Mouse (Mus musculus) kidney, postnatal 0 days (tissue): ENCODE results near the gene Kat8. TPM values are rescaled to one million over a fixed set of nuclear protein-coding genes. Genes with fewer than 3 reads are reported as not detected.

Experiments used
- ATAC-seq: fragments of 200-750 bp; cut with Nextera tagmentation; replicated peaks from 2 replicates; pipeline ENCODE4 v1.8.0; 2017; ENCODE audit warnings: low read depth, moderate number of reproducible peaks, moderate TSS enrichment, moderate library complexity; ENCODE audit not compliant: low FRiP score
- DNase-seq: peaks from one replicate; pipeline ENCODE4 v3.0.0-alpha.2; 2016; ENCODE audit warnings: low spot score
- H3K27ac ChIP-seq: fragments of 300-500 bp; sonication (generic); 2 replicates; pipeline ENCODE4 v1.5.1; 2014; ENCODE audit warnings: mild to moderate bottlenecking
- H3K27me3 ChIP-seq: fragments of 300-500 bp; sonication (generic); 2 replicates; pipeline ENCODE4 v1.6.1; 2014; ENCODE audit warnings: low read length, mixed read lengths; ENCODE audit not compliant: insufficient read depth
- H3K36me3 ChIP-seq: fragments of 300-500 bp; sonication (generic); 2 replicates; pipeline ENCODE4 v1.6.1; 2014; ENCODE audit warnings: low read length, mixed read lengths; ENCODE audit not compliant: insufficient read depth
- H3K4me1 ChIP-seq: fragments of 300-500 bp; sonication (generic); replicated peaks from 2 replicates; pipeline ENCODE4 v1.6.1; 2014; ENCODE audit warnings: antibody characterized with exemption, low read length, mixed read lengths; ENCODE audit not compliant: insufficient read depth
- H3K4me2 ChIP-seq: fragments of 300-500 bp; sonication (generic); 2 replicates; pipeline ENCODE4 v1.6.1; 2014; ENCODE audit warnings: mild to moderate bottlenecking, low read length, moderate library complexity, mixed read lengths
- H3K4me3 ChIP-seq: fragments of 300-500 bp; sonication (generic); replicated peaks from 2 replicates; pipeline ENCODE4 v1.5.1; 2014; ENCODE audit warnings: low read depth, low read length
- H3K9ac ChIP-seq: fragments of 300-500 bp; sonication (generic); 2 replicates; pipeline ENCODE4 v1.6.1; 2014; ENCODE audit warnings: low read depth, low read length
- H3K9me3 ChIP-seq: fragments of 300-500 bp; sonication (generic); replicated peaks from 2 replicates; pipeline ENCODE4 v1.6.1; 2016; ENCODE audit warnings: low read length, inconsistent platforms, mixed read lengths
- CTCF ChIP-seq: IDR thresholded peaks from 2 replicates; pipeline ENCODE4 v1.5.1; 2016; ENCODE audit warnings: antibody characterized with exemption, low read depth, mild to moderate bottlenecking, moderate library complexity
- WGBS: fragments of 180-500 bp; shearing (Covaris S2); extraction: QIAGEN DNeasy Blood & Tissue Kit; methylation state at CpG from one replicate; pipeline ENCODE4 v1.1.7; 2014; 5-methylcytosine and 5-hydroxymethylcytosine counted together
- polyA plus RNA-seq: library from polyadenylated mRNA; unstranded; fragments of >200 nt; fragmentation: Nextera tagmentation; extraction: Ambion mirVana; gene quantifications from 2 replicates; pipeline ENCODE4 v1.2.1, GENCODE M21; 2015

The Kat8 gene
- polyA plus RNA-seq, 1 experiment from 2014 or later: 32.2 TPM

GRCm38 (mm10) chr7:127875627-127876001, 36.7 kb upstream of the Kat8 start:
- Histone ChIP-seq H3K36me3 (peaks cover 24% of the 10 kb centered on the region), H3K4me3 (peak overlapping the region; percentile 79), H3K4me2 (peak overlapping the region; percentile 66), H3K4me1 (peaks cover 16% of the 10 kb centered on the region; the same call in 1 of the 2 replicates), H3K9ac (peak overlapping the region; percentile 90), H3K27ac (peak overlapping the region; percentile 98), H3K27me3 (no peaks in the 10 kb centered on the region), H3K9me3 (no peaks in the 10 kb centered on the region)
- WGBS: 2% methylated on average over 42 of the region's 43 CpGs
- DNase-seq (peak; percentile 97), ATAC-seq (peak; percentile 95)
- TF ChIP-seq CTCF: no peak

- ATAC-seq: peak; percentile 88
- H3K4me2 ChIP-seq: peak within 1 kb of the TSS; percentile 66
- peak within 1 kb of the TSS; percentile 90 for H3K9ac ChIP-seq
- 0% methylated on average over 40 of the region's 41 CpGs for WGBS
- peak; percentile 93 for DNase-seq
- H3K9me3 ChIP-seq: no peaks in the 10 kb centered on the region
- H3K27me3 ChIP-seq: no peaks in the 10 kb centered on the region
- no peak for TF ChIP-seq CTCF
- peaks cover 16% of the 10 kb centered on the region; the same call in 1 of the 2 replicates for H3K4me1 ChIP-seq
- H3K4me3 ChIP-seq: peak within 1 kb of the TSS; percentile 79
- peak within 1 kb of the TSS; percentile 98 for H3K27ac ChIP-seq
- peaks cover 29% of the 10 kb centered on the region for H3K36me3 ChIP-seq
Observed at GRCm38 (mm10) chr7:127876041-127876466, 36.3 kb upstream of the Kat8 start, which contains the start of gene Zfp646. Gene Zfp646, plus strand, starts transcription at chr7:127876221.

GRCm38 (mm10) chr7:127876467-127877348, 35.6 kb upstream of the Kat8 start, which contains the start of gene Zfp668:
Gene Zfp668, minus strand, starts transcription at chr7:127876828.
- H3K9ac ChIP-seq: peak within 1 kb of the TSS; percentile 90
- peak within 1 kb of the TSS; percentile 66 for H3K4me2 ChIP-seq
- H3K27me3 ChIP-seq: no peaks in the 10 kb centered on the region
- DNase-seq: peak; percentile 96
- H3K9me3 ChIP-seq: no peaks in the 10 kb centered on the region
- peak within 1 kb of the TSS; percentile 98 for H3K27ac ChIP-seq
- peaks cover 16% of the 10 kb centered on the region; the same call in 1 of the 2 replicates for H3K4me1 ChIP-seq
- peaks cover 35% of the 10 kb centered on the region for H3K36me3 ChIP-seq
- peak; percentile 61 for ATAC-seq
- WGBS: under 1% methylated on average over 60 of the region's 60 CpGs
- no peak for TF ChIP-seq CTCF
- H3K4me3 ChIP-seq: peak within 1 kb of the TSS; percentile 79

GRCm38 (mm10) chr7:127879301-127879700, 33.0 kb upstream of the Kat8 start:
- Histone ChIP-seq H3K36me3 (peaks cover 58% of the 10 kb centered on the region), H3K4me1 (peaks cover 9% of the 10 kb centered on the region; the same call in 1 of the 2 replicates), H3K27me3 (no peaks in the 10 kb centered on the region), H3K4me2 (no peak overlapping the region), H3K4me3 (no peak overlapping the region), H3K27ac (no peak overlapping the region), H3K9ac (no peak overlapping the region), H3K9me3 (no peaks in the 10 kb centered on the region)
- ATAC-seq (no peak), DNase-seq (no peak)
- 95% methylated on average over 9 of the region's 9 CpGs for WGBS
- no peak for TF ChIP-seq CTCF

GRCm38 (mm10) chr7:127880431-127880830, 31.9 kb upstream of the Kat8 start:
- Histone ChIP-seq H3K27me3 (no peaks in the 10 kb centered on the region), H3K9ac (no peak overlapping the region), H3K36me3 (peaks cover 68% of the 10 kb centered on the region), H3K27ac (no peak overlapping the region), H3K4me2 (no peak overlapping the region), H3K9me3 (no peaks in the 10 kb centered on the region), H3K4me3 (no peak overlapping the region), H3K4me1 (peaks cover 6% of the 10 kb centered on the region; the same call in 1 of the 2 replicates)
- DNase-seq (no peak), ATAC-seq (no peak)
- 81% methylated on average over 12 of the region's 12 CpGs for WGBS
- no peak for TF ChIP-seq CTCF

- Histone ChIP-seq H3K9me3 (no peaks in the 10 kb centered on the region), H3K4me2 (no peak overlapping the region), H3K4me1 (no peaks in the 10 kb centered on the region), H3K4me3 (no peak overlapping the region), H3K9ac (no peak overlapping the region), H3K27me3 (no peaks in the 10 kb centered on the region), H3K27ac (no peak overlapping the region), H3K36me3 (peaks cover 62% of the 10 kb centered on the region)
- no peak for TF ChIP-seq CTCF
- WGBS: 56% methylated on average over 6 of the region's 6 CpGs
- DNase-seq (peak; percentile 21), ATAC-seq (no peak)
Observed at GRCm38 (mm10) chr7:127885951-127886350, 26.4 kb upstream of the Kat8 start.
